Mouse (Mus musculus) cortical plate, adult 2 months (tissue): ENCODE data around the gene Vapa. TPM values are rescaled to one million over a fixed set of nuclear protein-coding genes. Genes with fewer than 3 reads are reported as not detected.
A peak's percentile ranks its signal among the peaks of the same experiment; 100 is the strongest.

Source experiments
- H3K27ac ChIP-seq: fragments of 200-500 bp; 2 replicates; pipeline ENCODE4 v1.5.1; 2012; ENCODE audit warnings: low read length, control low read depth, inconsistent platforms; ENCODE audit not compliant: insufficient read depth
- H3K4me1 ChIP-seq: fragments of 200-500 bp; 2 replicates; pipeline ENCODE4 v1.6.1; 2011; ENCODE audit warnings: low read length; ENCODE audit not compliant: control insufficient read depth, insufficient read depth
- H3K4me3 ChIP-seq: fragments of 200-500 bp; 2 replicates; pipeline ENCODE4 v1.5.1; 2011; ENCODE audit warnings: mild to moderate bottlenecking, low read length, control low read depth; ENCODE audit not compliant: insufficient read depth
- CTCF ChIP-seq: fragments of 200-500 bp; IDR thresholded peaks from 2 replicates; pipeline ENCODE4 v1.5.1; 2011; ENCODE audit warnings: mild to moderate bottlenecking, control low read depth, low read length; ENCODE audit not compliant: insufficient read depth; ENCODE audit errors: extremely low read depth
- POLR2A ChIP-seq: fragments of 200-500 bp; IDR thresholded peaks from 2 replicates; pipeline ENCODE4 v1.6.1; 2011; ENCODE audit warnings: mild to moderate bottlenecking, low read length, control low read depth; ENCODE audit not compliant: insufficient read depth; ENCODE audit errors: extremely low read depth
- polyA plus RNA-seq: library from polyadenylated mRNA; depleted of rRNA; stranded (reverse); fragments of >200 nt; gene quantifications from 2 replicates; pipeline ENCODE4 v1.2.3, GENCODE M21; 2012

Vapa gene
- polyA plus RNA-seq, 1 experiment, result 84.1 TPM

GRCm38 (mm10) chr17:65608312-65608687 lies 5.1 kb downstream of the Vapa start:
- no peak for TF ChIP-seq POLR2A
- TF ChIP-seq CTCF, result no peak
- H3K27ac ChIP-seq, result no peak overlapping the region
- peaks cover 18% of the 10 kb centered on the region for H3K4me1 ChIP-seq
- H3K4me3 ChIP-seq, result no peak overlapping the region

- Histone ChIP-seq H3K27ac (no peak overlapping the region), H3K4me1 (peaks cover 18% of the 10 kb centered on the region), H3K4me3 (no peak overlapping the region)
- TF ChIP-seq CTCF, result no peak
- no peak for TF ChIP-seq POLR2A
Observed at GRCm38 (mm10) chr17:65607574-65608311, 5.6 kb downstream of the Vapa start.

- Histone ChIP-seq H3K4me3 (no peak overlapping the region), H3K27ac (no peak overlapping the region), H3K4me1 (peaks cover 18% of the 10 kb centered on the region)
- TF ChIP-seq CTCF (no peak), POLR2A (no peak)
Observed at GRCm38 (mm10) chr17:65606014-65606413, 7.3 kb downstream of the Vapa start.

GRCm38 (mm10) chr17:65604892-65605291 lies 8.5 kb downstream of the Vapa start:
- no peak for TF ChIP-seq CTCF
- TF ChIP-seq POLR2A, result no peak
- peaks cover 17% of the 10 kb centered on the region for H3K4me1 ChIP-seq

GRCm38 (mm10) chr17:65604315-65604714 lies 9.0 kb downstream of the Vapa start:
- TF ChIP-seq CTCF (no peak), POLR2A (no peak)
- H3K4me3 ChIP-seq, result no peak overlapping the region
- peaks cover 13% of the 10 kb centered on the region for H3K4me1 ChIP-seq
- H3K27ac ChIP-seq, result no peak overlapping the region

More at GRCm38 (mm10) chr17:65604892-65605291, 8.5 kb downstream of the Vapa start:
- H3K27ac ChIP-seq, result no peak overlapping the region
- no peak overlapping the region for H3K4me3 ChIP-seq

- Histone ChIP-seq H3K4me1 (peaks cover 8% of the 10 kb centered on the region), H3K27ac (0 out of 2 replicates have a peak overlapping the region, but pooled peaks have one; percentile 1), H3K4me3 (no peak overlapping the region)
- TF ChIP-seq CTCF, result no peak
- TF ChIP-seq POLR2A, result no peak
Observed at GRCm38 (mm10) chr17:65597857-65598486, 15.4 kb downstream of the Vapa start.

GRCm38 (mm10) chr17:65594687-65595086 lies 18.7 kb downstream of the Vapa start:
- peaks cover 8% of the 10 kb centered on the region for H3K4me1 ChIP-seq
- TF ChIP-seq CTCF (no peak), POLR2A (no peak)
- no peak overlapping the region for H3K27ac ChIP-seq
- no peak overlapping the region for H3K4me3 ChIP-seq

GRCm38 (mm10) chr17:65586892-65587291 lies 26.5 kb downstream of the Vapa start:
- Histone ChIP-seq H3K4me1 (peaks cover 2% of the 10 kb centered on the region), H3K27ac (no peak overlapping the region), H3K4me3 (no peak overlapping the region)
- TF ChIP-seq POLR2A (no peak), CTCF (no peak)

- Histone ChIP-seq H3K4me1 (no peaks in the 10 kb centered on the region), H3K27ac (no peak overlapping the region), H3K4me3 (no peak overlapping the region)
- TF ChIP-seq CTCF (no peak), POLR2A (no peak)
Observed at GRCm38 (mm10) chr17:65581440-65581839, 31.9 kb downstream of the Vapa start.

GRCm38 (mm10) chr17:65579766-65580165 lies 33.6 kb downstream of the Vapa start:
- TF ChIP-seq POLR2A, result no peak
- TF ChIP-seq CTCF, result no peak
- no peak overlapping the region for H3K4me3 ChIP-seq
- no peak overlapping the region for H3K27ac ChIP-seq
- no peaks in the 10 kb centered on the region for H3K4me1 ChIP-seq
